Mouse (Mus musculus): ENCODE data around the gene Atxn1l. TPM values are rescaled to one million over a fixed set of nuclear protein-coding genes. Genes with fewer than 3 reads are reported as not detected.

The Atxn1l gene
- total and polyA plus RNA-seq, 2 experiments from 2014 or later, result 3.3 to 13.8 TPM

- H3K9ac ChIP-seq (replicated peaks; ENCODE audit: low read depth, low read length), result peak within 1 kb of the TSS; percentile 95
- peak; percentile 92 for DNase-seq (ENCODE audit: low spot score)
- peak within 1 kb of the TSS; percentile 92 for H3K4me2 ChIP-seq (ENCODE audit: low read depth, low read length)
- peaks cover 16% of the 10 kb centered on the region for H3K4me1 ChIP-seq (ENCODE audit: control insufficient read depth, insufficient read depth)
- peaks cover 30% of the 10 kb centered on the region for H3K36me3 ChIP-seq (replicated peaks; ENCODE audit: control insufficient read depth, insufficient read depth, low read length)
- no peaks in the 10 kb centered on the region for H3K9me3 ChIP-seq (replicated peaks; ENCODE audit: control insufficient read depth, low read length)
- peak; percentile 94 for ATAC-seq (ENCODE audit: insufficient read depth, low read depth)
- H3K27ac ChIP-seq (ENCODE audit: low read depth), result peak within 1 kb of the TSS; percentile 90
- TF ChIP-seq EP300 (IDR thresholded peaks at IDR 0.05; ENCODE audit: low read depth) (no peak), CTCF (IDR thresholded peaks at IDR 0.05; ENCODE audit: low read depth) (no peak)
- WGBS, result under 1% methylated on average over 70 of the region's 100 CpGs
- no peaks in the 10 kb centered on the region for H3K27me3 ChIP-seq (ENCODE audit: control insufficient read depth, insufficient read depth, low read length)
- peak within 1 kb of the TSS; percentile 92 for H3K4me3 ChIP-seq (ENCODE audit: low read depth, low read length)
These were observed 32.0 kb downstream of the Atxn1l start, which contains the start of gene Zfp821 for GRCm38 (mm10) chr8:109705320-109706075. Gene Zfp821, plus strand, starts transcription at chr8:109705546.

- Histone ChIP-seq H3K36me3 (replicated peaks; ENCODE audit: control insufficient read depth, insufficient read depth, low read length) (peaks cover 22% of the 10 kb centered on the region), H3K27ac (ENCODE audit: low read depth) (peak overlapping the region; percentile 57), H3K4me2 (ENCODE audit: low read depth, low read length) (peak overlapping the region; percentile 92), H3K9ac (replicated peaks; ENCODE audit: low read depth, low read length) (peak overlapping the region; percentile 95; the same call in 1 of the 2 replicates), H3K4me1 (ENCODE audit: control insufficient read depth, insufficient read depth) (peaks cover 16% of the 10 kb centered on the region), H3K4me3 (ENCODE audit: low read depth, low read length) (peak overlapping the region; percentile 92), H3K9me3 (replicated peaks; ENCODE audit: control insufficient read depth, low read length) (no peaks in the 10 kb centered on the region), H3K27me3 (ENCODE audit: control insufficient read depth, insufficient read depth, low read length) (no peaks in the 10 kb centered on the region)
- 6% methylated on average over 23 of the region's 24 CpGs for WGBS
- ATAC-seq (ENCODE audit: insufficient read depth, low read depth) (no peak), DNase-seq (ENCODE audit: low spot score) (no peak)
- TF ChIP-seq CTCF (IDR thresholded peaks at IDR 0.05; ENCODE audit: low read depth) (no peak), EP300 (IDR thresholded peaks at IDR 0.05; ENCODE audit: low read depth) (no peak)
These were observed 32.8 kb downstream of the Atxn1l start for GRCm38 (mm10) chr8:109704565-109705319.

GRCm38 (mm10) chr8:109698477-109698876 lies 39.1 kb downstream of the Atxn1l start:
- 64% methylated on average over 3 of the region's 3 CpGs for WGBS
- Histone ChIP-seq H3K27ac (ENCODE audit: low read depth) (no peak overlapping the region), H3K27me3 (ENCODE audit: control insufficient read depth, insufficient read depth, low read length) (no peaks in the 10 kb centered on the region), H3K4me1 (ENCODE audit: control insufficient read depth, insufficient read depth) (peaks cover 8% of the 10 kb centered on the region; the same call in 1 of the 2 replicates), H3K9ac (replicated peaks; ENCODE audit: low read depth, low read length) (no peak overlapping the region), H3K9me3 (replicated peaks; ENCODE audit: control insufficient read depth, low read length) (no peaks in the 10 kb centered on the region), H3K4me3 (ENCODE audit: low read depth, low read length) (no peak overlapping the region), H3K4me2 (ENCODE audit: low read depth, low read length) (no peak overlapping the region), H3K36me3 (replicated peaks; ENCODE audit: control insufficient read depth, insufficient read depth, low read length) (no peaks in the 10 kb centered on the region)
- ATAC-seq (ENCODE audit: insufficient read depth, low read depth), result no peak
- DNase-seq (ENCODE audit: low spot score), result no peak
- TF ChIP-seq EP300 (IDR thresholded peaks at IDR 0.05; ENCODE audit: low read depth) (no peak), CTCF (IDR thresholded peaks at IDR 0.05; ENCODE audit: low read depth) (no peak)

GRCm38 (mm10) chr8:109697754-109698153 lies 39.8 kb downstream of the Atxn1l start:
- WGBS, result 68% methylated on average over 1 of the region's 1 CpGs
- TF ChIP-seq EP300 (IDR thresholded peaks at IDR 0.05; ENCODE audit: low read depth) (no peak), CTCF (IDR thresholded peaks at IDR 0.05; ENCODE audit: low read depth) (no peak)
- Histone ChIP-seq H3K4me1 (ENCODE audit: control insufficient read depth, insufficient read depth) (peaks cover 8% of the 10 kb centered on the region; the same call in 1 of the 2 replicates), H3K9me3 (replicated peaks; ENCODE audit: control insufficient read depth, low read length) (no peaks in the 10 kb centered on the region), H3K4me2 (ENCODE audit: low read depth, low read length) (no peak overlapping the region), H3K4me3 (ENCODE audit: low read depth, low read length) (no peak overlapping the region), H3K27ac (ENCODE audit: low read depth) (no peak overlapping the region), H3K36me3 (replicated peaks; ENCODE audit: control insufficient read depth, insufficient read depth, low read length) (no peaks in the 10 kb centered on the region), H3K27me3 (ENCODE audit: control insufficient read depth, insufficient read depth, low read length) (no peaks in the 10 kb centered on the region), H3K9ac (replicated peaks; ENCODE audit: low read depth, low read length) (no peak overlapping the region)
- ATAC-seq (ENCODE audit: insufficient read depth, low read depth), result no peak
- no peak for DNase-seq (ENCODE audit: low spot score)

- Histone ChIP-seq H3K36me3 (replicated peaks; ENCODE audit: control insufficient read depth, insufficient read depth, low read length) (no peaks in the 10 kb centered on the region), H3K4me2 (ENCODE audit: low read depth, low read length) (peak overlapping the region; percentile 87), H3K4me1 (ENCODE audit: control insufficient read depth, insufficient read depth) (peaks cover 23% of the 10 kb centered on the region), H3K9ac (replicated peaks; ENCODE audit: low read depth, low read length) (no peak overlapping the region), H3K4me3 (ENCODE audit: low read depth, low read length) (no peak overlapping the region), H3K27ac (ENCODE audit: low read depth) (no peak overlapping the region), H3K9me3 (replicated peaks; ENCODE audit: control insufficient read depth, low read length) (no peaks in the 10 kb centered on the region), H3K27me3 (ENCODE audit: control insufficient read depth, insufficient read depth, low read length) (no peaks in the 10 kb centered on the region)
- DNase-seq (ENCODE audit: low spot score), result no peak
- 66% methylated on average over 6 of the region's 6 CpGs for WGBS
- no peak for TF ChIP-seq EP300 (IDR thresholded peaks at IDR 0.05; ENCODE audit: low read depth)
- TF ChIP-seq CTCF (IDR thresholded peaks at IDR 0.05; ENCODE audit: low read depth), result no peak
- ATAC-seq (ENCODE audit: insufficient read depth, low read depth), result no peak
These were observed 43.4 kb downstream of the Atxn1l start for GRCm38 (mm10) chr8:109694154-109694553.

Data from heart, postnatal 0 days (tissue).